Mouse (Mus musculus) urinary bladder, postnatal 10 days (tissue): ENCODE results near the gene Cdkal1.

ENCODE experiments used
- DNase-seq: peaks from one replicate; pipeline ENCODE4 v3.0.0; 2022; ENCODE audit warnings: low spot score

The Cdkal1 gene

DNA sequence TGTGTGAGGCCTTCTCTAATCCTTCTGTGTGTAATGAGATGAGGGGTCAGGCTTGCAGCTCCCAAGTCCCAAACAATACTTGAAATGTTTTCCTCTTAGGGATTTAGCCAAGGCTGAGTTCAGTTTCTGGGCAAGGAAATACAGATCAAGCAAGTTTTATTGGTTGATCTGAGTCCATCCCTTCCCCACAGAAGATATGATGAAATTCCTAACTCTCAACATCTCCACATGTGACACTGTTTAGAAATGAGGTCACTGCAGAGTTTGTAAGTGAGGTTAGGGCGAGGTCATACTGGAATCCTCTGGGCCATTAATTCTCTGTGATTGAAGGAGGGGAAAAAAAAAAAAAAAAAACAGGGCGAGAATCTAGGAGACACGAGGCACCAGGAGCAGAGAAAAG lies 607.7 kb downstream of the Cdkal1 start:
- DNase-seq = no peak

DNA sequence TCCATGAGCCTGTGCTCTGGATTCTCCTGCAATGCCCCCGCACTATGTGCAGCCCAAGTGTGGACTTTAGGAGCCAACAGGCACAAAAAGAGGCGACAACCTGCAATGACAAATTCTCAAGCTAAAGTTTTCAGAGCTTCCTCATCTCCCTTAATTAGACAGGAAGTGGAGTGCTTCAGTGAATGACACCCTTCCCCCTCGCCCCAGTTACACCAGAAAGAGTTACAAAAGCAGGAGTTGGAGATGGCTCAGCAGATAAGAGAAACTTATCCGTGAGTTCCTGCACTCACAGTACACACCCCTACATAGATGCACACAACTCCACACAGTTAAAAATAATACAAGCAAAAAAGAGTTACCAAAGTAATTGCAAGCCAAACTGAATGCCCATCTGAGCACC lies 620.4 kb downstream of the Cdkal1 start:
- DNase-seq = no peak

DNA sequence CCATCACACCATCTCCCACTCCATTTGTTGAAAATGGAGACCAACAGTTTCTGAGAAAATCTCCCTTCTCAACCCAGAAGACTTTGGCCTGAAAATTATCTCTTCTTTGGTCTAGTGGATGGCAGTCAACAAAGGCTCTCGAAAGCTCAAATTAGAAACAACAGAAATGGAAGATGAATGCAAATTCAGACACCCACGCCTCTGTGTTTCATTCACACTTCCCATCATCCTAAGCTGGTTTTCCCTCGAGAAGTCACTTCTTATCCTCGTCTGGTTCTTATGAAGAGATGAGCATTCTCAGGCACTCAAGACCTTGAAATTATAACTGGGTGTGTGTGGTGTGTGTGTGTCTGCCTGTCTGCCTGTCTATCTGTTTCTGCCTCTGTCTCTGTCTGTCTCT lies 621.0 kb downstream of the Cdkal1 start:
- DNase-seq = no peak

DNA sequence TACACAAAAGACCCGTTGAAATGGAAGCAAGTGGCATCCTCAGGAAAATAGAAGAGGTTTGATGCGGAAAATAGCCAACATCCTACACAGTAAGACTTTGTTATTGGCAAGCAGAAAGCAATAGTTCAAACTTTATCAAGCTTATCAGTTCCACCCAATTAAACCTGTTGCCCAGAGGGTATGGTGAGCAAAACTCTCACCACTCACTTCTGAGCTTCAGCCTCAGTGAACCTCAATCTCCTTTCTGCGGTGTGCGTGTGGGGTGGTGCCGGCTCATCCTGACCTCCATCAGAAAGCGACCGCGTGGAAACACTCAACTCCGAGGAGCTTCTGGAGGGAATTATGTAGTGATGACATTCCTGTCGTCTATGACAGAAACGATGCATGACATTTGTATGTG lies 621.5 kb downstream of the Cdkal1 start:
- DNase-seq = no peak

DNA sequence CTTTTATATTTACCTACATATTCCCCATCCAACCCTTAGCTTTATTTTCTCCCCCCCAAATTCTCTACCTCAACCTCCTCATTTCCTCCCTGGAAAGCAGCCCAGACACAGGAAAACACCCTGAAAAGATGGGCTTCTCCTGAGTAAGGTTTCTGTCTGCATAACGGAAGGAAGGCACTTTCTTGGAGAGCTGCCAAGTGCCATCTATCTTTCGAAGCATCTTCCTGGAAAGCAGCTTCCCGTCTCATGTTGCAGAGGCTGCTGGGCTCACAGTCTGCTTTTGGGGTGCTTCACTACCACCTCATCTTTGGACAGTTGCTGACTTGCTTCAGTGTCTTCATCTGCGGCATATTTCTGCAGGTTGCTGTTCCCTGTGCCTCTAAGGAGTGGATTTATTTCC lies 622.8 kb downstream of the Cdkal1 start:
- no peak for DNase-seq

DNA sequence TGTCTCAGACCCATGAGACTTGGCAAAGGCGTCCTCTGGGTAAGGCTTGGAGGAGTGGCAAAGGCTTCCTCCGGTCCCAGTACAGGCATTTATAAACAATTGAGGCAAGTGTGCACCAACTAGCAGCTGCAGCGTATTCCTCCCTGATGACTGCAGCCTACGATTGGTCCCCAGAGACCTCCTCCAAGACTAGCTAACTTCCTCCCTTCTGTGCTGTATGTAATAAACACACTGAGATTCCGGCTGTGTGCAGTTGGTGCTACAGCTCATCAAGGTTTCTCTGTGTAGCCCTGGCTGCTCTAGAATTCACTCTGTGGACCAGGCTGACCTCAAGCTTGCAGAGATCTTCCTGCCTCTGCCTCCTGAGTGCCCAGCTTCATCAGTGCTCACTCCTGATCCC lies 630.7 kb downstream of the Cdkal1 start:
- no peak for DNase-seq

DNA sequence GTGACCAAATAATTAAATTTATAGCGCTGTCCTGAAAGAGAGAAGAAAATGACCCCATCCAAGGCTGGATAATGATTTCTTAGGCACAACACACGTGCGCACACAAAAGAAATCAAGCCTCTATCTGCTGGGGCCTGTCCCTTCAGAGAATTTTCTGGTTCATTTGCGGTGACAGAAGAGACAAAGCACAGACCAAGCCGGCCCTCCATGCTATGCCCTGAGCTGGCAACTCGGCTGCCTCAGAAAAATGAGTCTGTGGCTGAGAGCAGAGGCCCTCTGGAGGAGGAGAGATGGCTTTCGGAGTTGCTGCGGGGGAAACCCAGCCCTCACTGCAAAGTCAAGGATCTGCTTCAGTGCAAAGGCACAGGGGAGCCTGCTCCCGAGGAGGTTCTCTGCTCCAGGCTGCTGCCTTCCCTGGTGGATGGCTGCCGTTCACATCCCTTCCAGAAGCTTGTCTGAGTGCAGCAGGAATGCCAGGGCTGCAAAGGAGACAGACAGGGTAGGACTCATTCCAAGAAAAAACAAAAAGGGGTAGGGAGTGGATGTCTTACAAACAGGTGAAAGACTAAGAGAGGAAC lies 633.1 kb downstream of the Cdkal1 start:
- DNase-seq = no peak

DNA sequence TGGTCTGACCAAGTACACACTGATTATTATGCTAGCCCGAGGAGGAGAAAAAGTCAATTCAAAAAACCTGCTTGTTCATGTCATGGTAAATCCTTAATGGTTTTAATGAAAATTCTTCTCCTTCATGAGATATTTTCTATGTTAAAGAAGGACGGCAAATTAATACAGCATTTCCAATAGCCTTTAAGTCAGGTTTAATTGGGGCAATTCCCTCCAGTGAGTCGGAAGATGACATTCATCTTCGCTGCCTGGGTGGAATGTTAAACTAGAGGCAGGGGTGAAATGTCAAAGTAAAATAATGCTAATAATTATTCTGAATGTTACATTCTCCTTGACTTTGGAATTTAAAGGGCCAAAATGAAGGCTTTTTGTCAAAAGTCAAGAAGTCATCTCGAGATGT lies 633.8 kb downstream of the Cdkal1 start:
- no peak for DNase-seq

DNA sequence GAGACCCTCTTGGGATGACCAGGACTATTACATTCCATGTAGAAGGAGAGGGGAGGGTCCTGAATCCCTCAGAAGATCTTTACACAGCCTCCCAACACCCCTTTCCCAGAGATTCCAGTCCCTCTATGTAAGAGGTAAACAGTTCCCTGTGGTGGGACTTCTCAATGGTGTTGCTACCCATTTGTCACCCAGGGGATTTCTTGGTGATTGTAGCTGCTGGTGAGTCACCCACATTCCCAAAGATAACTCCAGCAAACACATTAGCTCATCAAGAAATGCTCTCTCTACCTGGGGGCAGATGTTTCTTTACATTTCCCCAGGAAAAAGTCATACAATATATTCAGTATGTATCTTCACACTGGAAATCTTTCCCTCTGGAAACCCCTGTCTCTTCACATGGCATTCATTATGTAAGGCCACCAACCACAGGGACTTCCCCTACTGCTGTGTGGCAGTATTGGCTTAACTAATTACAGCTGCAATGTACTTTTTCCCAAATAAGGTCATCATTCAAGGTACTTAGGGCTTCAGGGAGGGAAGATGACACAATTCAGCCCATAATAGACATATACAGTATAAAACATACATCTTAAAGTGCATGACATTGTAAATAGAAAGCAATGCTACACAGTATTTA lies 636.8 kb downstream of the Cdkal1 start:
- DNase-seq = no peak

DNA sequence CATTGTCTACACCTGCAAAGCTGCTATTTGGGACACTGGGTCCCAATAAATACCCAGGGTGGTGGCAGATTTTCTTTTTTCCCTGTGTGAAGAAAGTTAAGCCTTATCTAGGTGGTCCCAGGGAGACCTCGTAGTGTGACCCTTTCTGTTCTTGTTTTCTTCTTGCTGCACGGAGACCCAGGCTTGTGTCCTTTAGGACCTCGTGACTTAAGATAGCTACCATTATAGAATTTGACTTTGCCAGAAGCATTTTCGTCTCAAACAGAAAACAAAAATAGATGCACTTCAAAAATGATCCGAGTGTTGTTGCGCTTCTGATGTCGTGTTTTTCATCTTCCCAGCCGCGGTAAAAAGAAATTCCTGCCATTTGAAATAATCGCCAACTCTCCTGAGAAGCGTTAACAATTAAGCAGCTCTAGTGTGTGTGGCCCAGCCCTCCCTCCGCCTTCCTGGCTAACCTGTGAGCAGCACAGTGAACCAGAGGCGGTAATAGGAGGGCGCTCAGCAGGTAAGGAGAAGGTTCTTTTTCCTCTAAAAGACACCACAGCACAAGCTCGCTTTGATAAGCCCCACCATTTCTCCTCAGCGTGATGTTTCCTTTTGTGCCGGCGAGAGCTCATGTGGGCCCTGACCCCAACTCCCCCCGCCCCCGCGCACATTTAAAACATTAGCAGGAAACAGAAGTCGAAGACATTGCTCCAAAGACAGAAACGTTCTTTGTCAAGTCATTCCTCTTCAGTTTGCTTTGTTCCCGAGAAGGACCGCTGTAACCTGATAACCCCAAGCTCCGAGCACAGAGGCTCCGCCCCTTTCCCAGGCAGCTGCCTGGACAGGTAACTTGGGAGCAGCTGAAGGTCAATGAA lies 645.1 kb downstream of the Cdkal1 start:
- DNase-seq = no peak

DNA sequence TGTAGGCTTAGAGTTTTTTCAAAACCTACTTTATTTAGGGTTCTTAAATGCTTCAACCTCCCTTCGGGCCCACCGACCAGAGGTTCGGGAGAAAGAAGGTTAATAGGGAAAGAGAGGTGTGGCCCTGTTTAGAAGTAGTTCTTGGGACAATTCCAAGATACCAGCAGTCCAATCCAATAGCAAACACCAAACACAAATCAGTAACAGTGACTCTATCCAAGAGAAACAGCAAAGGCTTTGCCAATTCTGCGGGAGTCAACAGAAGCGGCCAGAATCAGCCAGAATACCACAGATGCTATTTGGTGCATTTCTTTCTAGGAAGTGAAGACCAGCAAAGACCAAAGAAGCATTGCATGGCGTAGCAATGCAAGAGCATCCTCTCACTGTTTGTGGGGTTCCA lies 646.7 kb downstream of the Cdkal1 start:
- DNase-seq = no peak

DNA sequence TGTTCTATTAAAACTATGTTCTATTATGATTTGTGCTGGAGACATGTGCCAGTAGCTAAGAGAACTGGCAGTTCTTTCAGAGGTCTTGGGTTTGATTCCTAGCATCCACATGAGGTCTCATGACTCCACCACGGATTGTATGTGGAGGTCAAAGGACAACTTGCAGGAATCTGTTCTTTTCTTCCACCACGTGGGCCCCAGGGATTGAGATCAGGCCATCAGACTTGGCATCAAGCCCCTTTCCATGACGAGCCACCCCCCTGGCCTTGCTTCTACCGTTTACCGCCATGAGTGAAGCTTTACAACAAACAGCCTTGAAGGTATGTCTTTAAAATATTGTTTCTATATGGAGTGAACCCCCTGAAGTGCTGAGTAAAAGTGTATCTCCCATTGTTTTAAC lies 651.6 kb downstream of the Cdkal1 start:
- DNase-seq = no peak

DNA sequence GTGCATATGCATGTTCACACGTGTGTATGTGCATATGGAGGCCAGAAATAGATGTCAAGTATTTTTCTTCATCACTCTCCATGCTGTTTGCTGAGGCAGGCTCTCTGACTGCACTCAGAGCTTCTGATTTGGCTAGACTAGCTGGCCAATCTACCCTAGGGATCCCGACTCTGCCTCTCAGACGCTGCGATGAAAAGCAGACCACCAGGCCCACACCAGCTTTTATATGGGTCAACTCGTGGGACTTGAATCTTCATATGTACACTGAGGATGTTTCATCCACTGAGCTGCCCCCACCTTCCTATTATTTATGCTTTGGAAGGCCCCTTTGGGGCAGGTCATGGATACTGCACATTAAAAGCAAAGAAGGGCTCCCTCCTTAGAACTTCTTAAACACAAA lies 652.0 kb downstream of the Cdkal1 start:
- DNase-seq = no peak

DNA sequence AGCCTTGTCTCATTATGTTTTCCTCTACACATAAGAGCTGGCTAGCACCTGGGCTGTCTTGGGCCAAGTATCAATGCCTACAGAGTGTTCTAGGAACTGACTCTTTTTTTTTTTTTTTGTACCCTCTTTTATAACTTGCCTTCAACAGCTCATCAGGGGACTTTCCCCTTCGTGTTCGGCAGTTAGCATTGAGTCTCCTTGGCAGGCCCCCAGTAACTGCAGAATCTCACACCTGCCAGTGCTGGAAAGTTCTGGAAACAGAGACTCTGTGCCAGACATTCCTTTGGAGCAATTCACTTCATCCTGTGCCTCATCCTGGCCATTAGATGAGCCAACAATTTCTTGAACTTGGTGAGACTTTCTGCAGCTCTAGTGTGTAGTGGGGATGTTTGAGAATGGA lies 652.9 kb downstream of the Cdkal1 start:
- no peak for DNase-seq

DNA sequence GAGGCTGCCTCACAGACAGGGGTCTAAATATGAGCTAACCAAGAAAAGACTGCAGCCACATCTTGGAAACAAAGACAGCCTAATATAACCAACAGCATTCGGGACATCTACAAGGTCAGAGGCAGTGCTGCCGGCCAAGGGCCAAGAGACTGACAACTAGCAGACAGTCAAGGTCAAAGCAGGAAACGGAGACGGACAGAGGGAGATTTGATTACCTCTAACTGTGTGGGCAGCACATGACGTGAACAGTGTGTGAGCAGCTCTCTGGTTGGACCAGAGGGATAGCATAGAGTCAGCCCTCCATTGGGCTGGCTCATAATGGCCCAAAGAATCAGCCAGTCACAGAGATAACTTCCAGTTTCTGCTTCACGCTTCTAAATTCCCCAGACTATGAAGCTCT lies 655.8 kb downstream of the Cdkal1 start:
- no peak for DNase-seq

DNA sequence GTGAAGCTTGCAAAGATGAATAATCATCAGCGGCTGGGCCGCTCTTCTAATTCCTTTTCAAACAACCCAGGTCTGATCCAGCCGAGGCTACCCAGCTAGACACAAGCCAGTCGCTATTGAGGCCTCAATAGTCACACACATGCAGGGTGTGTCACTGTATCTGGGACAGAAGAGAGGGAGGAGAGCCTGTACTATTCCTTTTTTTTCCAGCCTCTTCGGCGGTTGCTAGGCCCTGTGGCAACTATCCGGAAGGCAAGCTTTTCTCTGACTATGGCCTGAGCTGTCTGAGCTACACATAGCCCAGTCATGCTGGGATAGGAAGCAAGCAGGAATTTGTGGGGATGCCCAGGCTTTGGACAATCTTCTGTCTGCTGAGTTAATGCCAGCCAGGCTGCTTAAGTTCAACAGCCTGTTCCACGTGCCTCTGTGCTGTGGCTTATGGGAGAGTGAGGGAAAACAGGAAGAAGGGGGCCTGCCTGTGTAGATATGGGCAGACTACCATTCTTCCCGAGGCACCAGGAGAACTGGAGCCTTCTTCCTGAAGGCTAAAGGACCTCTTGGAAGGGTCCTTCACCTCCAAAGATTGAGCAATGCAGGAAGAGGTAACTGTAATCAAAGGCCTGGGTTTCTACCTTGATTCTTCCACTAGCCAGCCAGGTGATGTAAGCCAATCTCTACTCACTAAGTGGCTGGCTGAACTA lies 658.5 kb downstream of the Cdkal1 start:
- no peak for DNase-seq

DNA sequence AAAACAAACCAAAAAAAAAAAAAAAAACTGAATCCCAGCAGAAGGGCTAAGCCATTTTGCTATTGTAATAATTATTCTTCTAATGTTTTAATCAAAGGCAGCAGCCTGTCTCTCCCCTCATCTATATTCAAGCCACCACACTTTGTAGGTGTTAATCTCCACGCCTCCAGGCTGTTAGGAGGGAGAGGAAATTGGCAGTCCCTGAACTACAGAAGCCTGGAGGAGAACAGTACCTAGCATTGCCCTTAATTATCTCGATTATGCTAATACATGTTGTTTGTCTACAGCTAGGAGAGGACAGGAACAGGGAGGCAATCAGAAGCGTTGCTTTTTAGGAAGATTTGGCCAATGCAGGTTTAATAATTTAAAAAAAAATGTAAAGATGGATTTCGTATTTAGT lies 659.8 kb downstream of the Cdkal1 start:
- no peak for DNase-seq

DNA sequence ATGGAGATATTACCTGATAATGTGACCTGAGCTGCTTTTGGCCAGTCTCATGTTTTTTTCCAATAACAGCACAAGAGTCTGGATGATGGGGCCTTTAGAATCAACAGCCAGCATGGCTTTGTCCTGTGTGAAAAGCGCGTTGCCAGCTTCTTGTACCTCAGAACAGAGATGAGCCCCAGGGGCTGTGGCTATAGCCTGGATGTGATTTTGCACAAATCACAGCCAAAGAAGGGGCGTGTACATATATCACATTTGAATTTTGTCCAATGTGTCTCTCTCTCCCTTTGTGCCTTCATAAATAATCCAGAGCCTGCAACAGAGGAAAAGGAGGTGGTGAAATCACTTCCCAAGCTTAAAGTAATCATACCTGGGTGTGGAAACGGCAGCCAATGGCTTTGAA lies 660.5 kb downstream of the Cdkal1 start:
- no peak for DNase-seq

DNA sequence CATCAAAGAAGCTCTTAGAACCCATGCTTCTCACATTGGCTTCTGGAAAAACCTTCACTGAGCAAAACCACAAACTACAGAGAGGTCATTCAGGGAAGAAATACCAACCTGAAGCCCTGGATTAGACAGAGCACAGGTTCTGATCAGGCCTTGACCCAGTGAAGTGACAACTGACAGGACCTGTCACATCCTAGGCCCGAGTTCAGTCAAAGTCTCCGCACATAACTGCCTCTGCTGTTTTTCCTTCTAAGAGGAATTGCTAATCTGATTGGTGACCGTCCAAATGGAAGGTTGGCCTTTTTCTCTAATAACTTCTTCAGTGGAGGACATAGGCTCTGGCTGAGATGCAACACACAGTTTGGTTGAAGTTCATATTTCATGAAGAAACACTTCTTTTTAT lies 662.8 kb downstream of the Cdkal1 start:
- DNase-seq = no peak

DNA sequence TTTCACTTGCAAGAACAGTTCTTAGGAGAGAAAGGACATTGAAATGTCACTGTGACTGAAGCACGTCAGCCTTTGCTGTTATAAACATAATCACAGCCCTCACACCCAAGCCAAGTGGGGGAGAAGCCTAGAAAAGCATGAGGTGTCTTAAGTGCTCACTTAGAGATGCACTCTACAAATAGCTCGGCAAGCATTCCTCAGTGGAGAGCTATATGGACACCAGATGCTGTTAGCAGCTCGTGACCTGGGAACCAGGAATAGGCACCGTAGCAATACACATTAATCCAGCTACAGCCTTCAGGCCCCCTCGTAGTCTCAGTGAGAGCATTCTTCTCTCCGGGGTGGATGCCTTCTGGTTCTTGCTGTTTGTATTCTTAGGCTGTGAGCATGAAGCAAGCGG lies 664.9 kb downstream of the Cdkal1 start:
- no peak for DNase-seq

DNA sequence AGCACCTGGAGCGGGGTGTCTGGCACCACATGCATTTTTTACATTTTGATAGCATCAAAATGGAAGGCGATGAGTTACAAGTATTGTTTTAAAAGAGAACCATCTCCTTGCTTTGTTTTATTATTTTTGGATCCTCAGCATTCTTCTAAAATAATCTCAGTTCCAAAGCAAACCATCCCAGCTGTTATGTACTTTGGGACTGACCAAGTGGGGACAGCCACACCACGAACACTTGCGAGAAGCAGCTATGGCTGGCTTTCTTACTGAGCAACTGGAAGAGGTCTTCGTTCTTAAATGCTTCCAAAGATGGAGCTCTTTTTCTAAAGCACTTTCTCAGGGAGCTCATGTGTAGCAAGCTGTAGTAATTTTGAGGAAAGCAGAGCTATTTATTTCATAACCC lies 668.7 kb downstream of the Cdkal1 start:
- DNase-seq = no peak

DNA sequence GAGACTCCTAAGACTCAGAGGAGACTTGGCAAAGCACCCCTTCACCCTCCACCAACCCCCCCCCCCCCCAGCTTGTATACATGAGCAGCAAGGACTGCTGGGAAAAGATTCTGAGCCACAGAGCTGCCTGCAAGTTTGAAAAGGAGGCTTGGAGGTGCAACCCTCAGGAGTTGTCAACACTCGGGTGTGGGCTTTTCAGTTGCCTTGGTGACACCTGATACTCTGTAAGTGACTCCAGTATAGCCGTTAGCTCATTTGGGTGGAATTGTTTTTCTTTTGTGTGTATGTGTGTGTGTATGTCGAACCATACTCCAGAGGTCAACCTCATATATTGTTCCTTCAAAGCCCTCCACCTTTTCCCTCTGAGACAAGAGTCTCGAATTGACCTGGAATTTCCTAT lies 669.9 kb downstream of the Cdkal1 start:
- DNase-seq = no peak

DNA sequence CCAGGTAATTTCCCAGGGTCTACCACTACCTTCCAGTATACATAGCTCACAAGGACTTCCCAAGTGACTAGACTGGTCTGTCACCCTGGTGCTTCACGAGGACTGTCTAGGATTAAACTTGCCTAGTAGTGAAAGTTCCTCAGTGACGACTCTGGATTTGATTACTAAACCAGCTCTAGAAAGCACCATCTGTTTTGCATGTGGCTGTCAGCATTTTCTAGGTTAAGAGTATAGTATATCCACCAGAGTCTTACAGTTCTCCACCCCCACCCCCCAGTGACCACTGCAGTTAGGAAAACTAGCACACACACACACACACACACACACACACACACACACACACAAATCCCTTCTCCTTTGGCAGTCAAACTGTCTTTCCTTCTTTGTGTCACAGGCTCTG lies 670.9 kb downstream of the Cdkal1 start:
- DNase-seq = no peak
